Mouse (Mus musculus) liver, postnatal 0 days (tissue): ENCODE measurements around the gene Cep55.

Experiments
- CTCF ChIP-seq: sonication (generic); IDR thresholded peaks from 2 replicates; pipeline ENCODE4 v1.5.1; 2016; ENCODE audit warnings: antibody characterized with exemption, low read depth
- EP300 ChIP-seq: IDR thresholded peaks from 2 replicates; pipeline ENCODE4 v1.6.1; 2016; ENCODE audit warnings: antibody characterized with exemption, low read depth, mild to moderate bottlenecking

GRCm38 (mm10) chr19:38123921-38124320 is 69.1 kb downstream of the Cep55 start:
- no peak for TF ChIP-seq CTCF
- TF ChIP-seq EP300, result no peak
